Mouse (Mus musculus) adrenal gland, adult 18-20 months (tissue): ENCODE results near the gene Timm8a2. TPM values are rescaled to one million over a fixed set of nuclear protein-coding genes. Genes with fewer than 3 reads are reported as not detected.

Experiments
- total RNA-seq, 2 experiments: library from RNA; stranded (reverse); gene quantifications; 1 replicate in 1 of 2; 2 replicates in 1 of 2; pipeline ENCODE4 v1.2.3; 2021

Gene Timm8a2
- total RNA-seq, 2 experiments from 2014 or later = not detected

Other genes starting within 250 kb of the Timm8a2 start
- gene Dock9, start 236.8 kb upstream of the Timm8a2 start, total RNA-seq = 10 to 100 TPM; 19.7 to 24.3 TPM
- 10 to 100 TPM; 32.8 to 35.1 TPM for gene Ubac2, start 156.1 kb upstream of the Timm8a2 start, total RNA-seq
- gene Gpr18, start 118.9 kb upstream of the Timm8a2 start, total RNA-seq = under 1 TPM; 0.20 to 0.45 TPM
- gene Gpr183, start 69.5 kb upstream of the Timm8a2 start, total RNA-seq = under 1 TPM; 0.67 to 0.93 TPM
- 100 to 1,000 TPM; 128 to 183 TPM for gene Tm9sf2, start 72.4 kb downstream of the Timm8a2 start, total RNA-seq
- gene Clybl, start 147.0 kb downstream of the Timm8a2 start, total RNA-seq = 100 to 1,000 TPM in 1 of 2 experiments, 10 to 100 TPM in 1; 82.6 to 144 TPM